Mouse (Mus musculus) spleen, postnatal 14 days (tissue): Measurements from ENCODE around the gene Iqcc.
A peak's percentile ranks its signal among the peaks of the same experiment; 100 is the strongest.

ENCODE experiments used
- DNase-seq, 2 experiments: peaks; one replicate each; pipeline ENCODE4 v3.0.0; 2021 to 2022; ENCODE audit warnings: low spot score in 2 of 2

The Iqcc gene

GRCm38 (mm10) chr4:129622120-129622802 is 3.4 kb upstream of the Iqcc start:
- no peak for DNase-seq

DNA sequence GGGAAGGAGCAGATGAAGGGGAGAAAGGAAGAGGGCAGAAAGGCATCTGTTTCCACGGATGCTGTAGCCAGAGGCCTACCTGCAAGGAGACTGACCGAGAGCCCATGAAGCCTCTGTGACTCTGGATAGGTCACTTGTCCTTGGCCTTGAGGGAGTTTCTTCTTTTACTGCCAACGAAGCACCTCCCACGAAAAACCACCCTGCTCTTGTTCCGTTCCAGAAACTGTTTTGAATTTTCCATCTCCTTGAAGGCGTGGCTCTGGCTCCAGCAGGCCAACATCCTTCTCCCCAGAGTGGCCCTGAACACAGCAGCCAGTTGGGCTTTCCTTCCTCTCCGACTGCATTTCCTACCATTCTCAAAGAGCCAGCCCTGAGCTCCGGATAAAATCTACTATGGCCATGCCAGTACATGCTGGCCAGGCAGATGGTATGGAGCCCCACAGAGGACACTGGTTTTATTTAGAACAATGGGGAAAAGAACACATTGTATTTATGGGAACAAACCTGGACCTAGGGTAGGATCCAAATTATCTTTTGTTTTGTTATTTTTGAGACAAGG is 2.5 kb upstream of the Iqcc start:
- no peak for DNase-seq

DNA sequence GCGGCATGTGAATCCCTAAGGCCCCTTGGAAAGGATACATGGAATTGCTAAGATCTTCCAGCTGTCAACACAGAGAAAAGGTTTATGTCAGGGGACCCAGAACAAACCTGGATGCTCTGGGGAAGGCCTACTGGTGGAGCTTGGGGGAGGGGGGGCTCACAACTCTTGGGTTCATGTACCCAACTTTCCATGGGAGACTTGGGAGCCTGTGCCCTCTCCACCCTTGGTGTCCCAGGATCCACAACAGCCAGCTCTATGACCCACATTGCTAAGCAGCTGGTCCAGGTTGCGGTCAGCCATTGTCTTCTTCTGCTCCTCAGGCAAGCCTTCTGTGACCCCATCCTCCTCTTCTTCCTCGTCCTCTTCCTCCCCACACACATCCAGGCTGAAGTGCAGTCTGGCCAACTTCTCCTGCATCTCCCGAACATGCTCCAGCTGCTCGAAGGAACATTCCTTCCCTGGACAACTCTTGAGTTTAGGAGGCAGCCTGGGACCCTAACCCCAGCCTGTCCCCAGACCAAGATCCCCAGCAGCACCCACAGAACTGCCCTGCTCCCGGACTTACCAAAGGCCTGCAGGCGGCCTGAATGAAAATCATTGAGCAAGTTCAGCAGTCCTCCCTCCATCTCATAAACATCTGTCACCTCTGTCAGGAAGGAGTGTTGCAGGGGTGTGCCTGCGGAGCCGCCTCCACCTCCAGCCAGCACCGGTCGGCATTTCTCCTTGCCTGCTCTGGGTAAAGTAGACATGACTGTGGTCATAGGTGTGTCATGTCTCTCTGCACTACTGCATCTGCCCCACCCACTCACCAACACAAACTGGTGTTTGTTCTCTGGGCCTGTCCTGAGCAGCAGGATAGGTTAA is 1.8 kb upstream of the Iqcc start:
- DNase-seq: no peak

DNA sequence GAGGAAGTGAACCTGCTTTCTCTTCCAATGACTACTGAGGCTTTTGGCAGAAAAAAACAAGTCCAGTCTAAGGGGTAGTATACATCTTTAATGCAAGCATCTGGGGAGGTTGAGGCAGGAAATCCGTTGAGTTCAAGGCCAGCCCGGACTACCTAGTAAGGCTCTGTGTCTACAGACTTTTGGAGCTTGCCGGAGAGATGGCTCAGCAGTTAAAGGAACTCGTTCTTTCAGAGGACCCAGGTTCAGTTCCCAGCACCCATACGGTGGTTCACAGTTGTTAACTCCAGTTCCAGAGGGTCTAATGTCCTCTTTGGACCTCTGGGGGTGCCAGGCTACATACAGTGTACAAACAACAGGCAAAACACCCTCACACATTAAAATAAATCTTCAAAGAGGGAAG is 868 bp downstream of the Iqcc start:
- no peak for DNase-seq

- no peak for DNase-seq
Measured at GRCm38 (mm10) chr4:129617121-129617641, 1.7 kb downstream of the Iqcc start.

DNA sequence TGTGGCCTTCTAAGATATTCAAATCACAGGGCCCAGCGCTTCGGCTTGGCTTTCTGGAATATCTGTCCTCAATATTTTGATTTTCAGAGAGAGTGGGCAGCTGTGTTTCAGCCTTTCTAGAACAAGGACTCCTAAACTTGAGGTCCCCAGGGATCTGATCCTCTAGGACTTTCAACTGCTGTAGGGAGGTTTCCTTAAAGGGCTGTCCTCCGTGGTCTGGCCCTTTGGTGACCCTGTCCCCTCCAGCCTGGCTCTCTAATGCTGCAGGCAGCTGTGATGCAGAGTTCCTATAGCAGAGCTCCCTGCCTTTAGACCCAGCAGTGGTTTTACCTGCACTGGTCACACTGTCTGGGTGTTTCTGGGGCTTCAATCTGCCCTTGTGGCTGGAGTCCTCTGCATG is 2.3 kb downstream of the Iqcc start:
- DNase-seq: no peak

- DNase-seq: no peak
Measured at GRCm38 (mm10) chr4:129615801-129616290, 3.1 kb downstream of the Iqcc start.

GRCm38 (mm10) chr4:129614093-129614492 is 4.8 kb downstream of the Iqcc start, which contains the start of gene Dcdc2b:
Dcdc2b (minus strand) TSS chr4:129614257.
- DNase-seq: no peak

DNA sequence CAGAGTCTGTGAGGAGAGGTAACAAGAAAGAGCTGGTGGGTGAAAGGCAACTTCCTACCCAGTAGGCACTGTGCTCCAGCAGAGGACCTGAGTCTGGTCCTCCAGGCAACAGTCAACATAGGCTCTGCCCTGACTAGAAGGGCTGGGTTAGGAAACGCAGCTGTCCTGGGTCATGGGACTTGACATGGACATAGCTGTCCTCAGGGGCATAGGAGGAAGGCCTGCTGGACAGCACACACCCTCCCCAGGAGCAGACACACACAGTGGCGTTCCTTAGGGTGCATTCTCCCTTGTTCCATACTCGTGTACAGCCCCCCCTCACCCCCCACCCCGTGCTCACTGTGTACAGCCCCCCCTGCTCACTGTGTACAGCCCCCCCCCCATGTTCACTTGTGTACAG is 8.4 kb downstream of the Iqcc start:
- DNase-seq: no peak

DNA sequence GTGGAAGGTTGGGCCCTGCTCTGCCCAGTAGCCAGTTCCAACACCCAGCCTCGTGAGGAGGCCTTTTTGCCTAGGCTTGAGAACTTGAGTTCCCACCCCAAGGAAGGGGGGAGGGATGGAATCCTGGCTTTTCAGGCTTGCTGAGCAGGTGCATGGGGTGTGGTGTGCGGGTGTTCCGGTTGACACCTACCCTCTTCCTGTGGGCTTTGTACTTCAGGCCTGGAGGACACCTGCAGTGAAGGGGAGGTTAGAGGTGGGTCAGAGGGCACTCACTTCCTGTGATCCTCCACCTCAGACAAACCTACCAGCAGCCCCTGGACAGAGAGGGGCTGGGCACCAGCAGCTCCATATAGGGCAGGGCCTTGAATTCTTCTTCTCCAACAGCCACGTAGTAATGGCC is 8.9 kb downstream of the Iqcc start:
- no peak for DNase-seq

DNA sequence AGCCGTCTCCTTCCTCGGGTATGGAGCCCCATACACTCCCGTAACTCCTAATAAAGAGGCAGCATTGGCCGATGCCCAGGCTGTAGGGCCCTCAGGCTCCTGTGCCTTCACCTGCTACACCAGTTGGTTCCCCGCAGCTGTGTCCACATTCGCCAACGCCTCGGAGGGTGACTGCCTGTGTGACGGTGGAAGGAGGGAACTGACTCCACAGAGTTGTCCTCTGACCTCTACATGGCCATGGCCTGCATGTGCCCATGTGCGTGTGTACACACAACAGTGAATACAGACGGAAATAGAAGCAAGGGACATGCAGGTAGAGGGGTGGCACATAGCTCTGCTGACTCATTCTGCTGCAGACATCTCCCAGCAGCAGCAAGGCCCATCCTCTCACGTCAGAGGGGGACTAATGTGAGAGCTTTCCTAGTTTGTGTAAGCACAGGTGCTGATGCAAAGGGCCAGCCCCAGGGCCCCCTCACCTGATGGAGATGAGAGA is 9.7 kb downstream of the Iqcc start:
- no peak for DNase-seq

- DNase-seq: peak; percentile 57 to 81
Measured at GRCm38 (mm10) chr4:129608426-129609025, 10.4 kb downstream of the Iqcc start.

GRCm38 (mm10) chr4:129600233-129601158 is 18.4 kb downstream of the Iqcc start, which contains the start of the genes Eif3i and Tmem234:
Eif3i (minus strand) TSS chr4:129600648.
Tmem234 (plus strand) TSS chr4:129600668.
- peak; percentile 66 to 78 for DNase-seq

DNA sequence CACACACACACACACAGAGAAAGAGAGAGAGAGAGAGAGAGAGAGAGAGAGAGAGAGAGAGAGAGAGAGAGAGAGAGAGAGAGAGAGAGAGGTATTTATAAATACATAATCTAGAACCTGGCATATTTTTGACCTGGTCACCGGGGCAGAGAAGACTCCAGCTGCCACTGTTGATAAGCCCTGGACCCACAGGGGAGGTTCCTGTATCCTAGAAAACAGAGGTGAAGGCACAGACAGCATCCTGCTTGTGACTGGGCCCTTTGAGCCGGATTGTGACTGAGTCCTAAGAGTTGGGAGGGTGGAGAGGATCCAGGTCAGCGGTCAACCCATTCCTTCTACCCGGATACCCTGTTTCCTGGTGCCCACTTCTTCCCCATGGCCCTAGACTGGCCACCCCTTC is 30.0 kb downstream of the Iqcc start:
- no peak for DNase-seq

GRCm38 (mm10) chr4:129586943-129587342 is 32.0 kb downstream of the Iqcc start:
- no peak for DNase-seq

DNA sequence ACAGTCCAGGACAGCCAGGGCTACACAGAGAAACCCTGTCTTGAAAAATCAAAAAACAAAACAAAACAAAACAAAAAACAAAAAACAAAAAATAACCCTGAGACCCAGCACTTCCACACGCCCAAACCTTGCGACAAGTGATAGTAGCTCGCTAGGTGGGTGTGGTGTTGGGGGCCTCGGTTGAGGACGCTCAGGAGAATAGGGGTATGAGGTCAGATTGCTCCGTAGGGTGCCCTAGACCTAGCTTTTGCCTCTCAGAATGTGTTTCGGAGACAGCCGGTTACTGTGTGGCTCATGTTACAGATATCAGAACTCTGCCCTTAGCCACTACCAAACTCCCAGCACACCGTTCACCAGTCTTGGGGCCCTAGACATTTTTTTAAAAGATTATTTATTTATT is 33.1 kb downstream of the Iqcc start:
- no peak for DNase-seq

- peak; percentile 79 to 86 for DNase-seq
Measured at GRCm38 (mm10) chr4:129584884-129585608, 33.9 kb downstream of the Iqcc start.

DNA sequence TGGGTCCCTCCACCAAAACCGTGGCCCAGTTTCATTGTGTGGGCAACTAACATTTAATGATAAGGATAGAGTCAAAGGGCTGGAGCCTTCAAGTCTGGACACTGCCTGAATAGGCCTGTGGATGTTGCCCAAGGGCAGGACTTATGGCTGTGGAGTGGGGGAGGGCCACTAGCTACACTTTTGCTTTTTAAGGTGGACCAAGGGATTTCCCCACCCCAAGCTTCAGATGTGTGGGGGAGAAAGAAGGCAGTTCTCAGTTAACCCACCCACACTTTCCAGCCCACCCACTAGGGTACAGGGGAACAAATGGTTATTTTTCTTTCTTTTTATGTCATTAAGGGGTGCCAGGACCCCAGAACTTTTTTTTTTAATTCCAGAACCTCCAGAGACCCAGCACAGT is 34.5 kb downstream of the Iqcc start:
- no peak for DNase-seq

DNA sequence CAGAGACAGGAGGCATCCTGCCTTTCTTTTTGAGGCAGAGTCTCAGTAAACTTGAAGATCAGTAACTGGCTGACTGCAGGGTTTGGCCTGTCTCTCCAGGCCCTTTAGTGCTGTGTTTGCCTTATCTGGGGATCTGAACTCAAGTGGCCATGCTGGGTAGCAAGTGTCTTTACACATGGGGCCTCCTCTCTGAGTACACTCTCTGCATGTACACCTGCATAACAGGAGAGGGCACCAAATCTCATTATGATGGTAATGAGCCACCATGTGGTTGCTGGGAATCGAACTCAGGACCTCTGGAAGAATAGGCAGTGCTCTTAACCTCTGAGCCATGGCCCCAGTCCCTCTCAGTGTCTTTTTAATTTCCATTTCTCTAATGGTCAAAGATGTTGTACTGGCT is 36.6 kb downstream of the Iqcc start:
- no peak for DNase-seq

GRCm38 (mm10) chr4:129580347-129580746 is 38.6 kb downstream of the Iqcc start:
- DNase-seq: no peak
